Comparison of ENCODE assay signal across 20 mouse cellular contexts in genomic region chr16:97516341-97516740, GRCm38 (mm10). TPM values are rescaled to one million over a fixed set of nuclear protein-coding genes. Genes with fewer than 3 reads are reported as not detected.
"Had no signal": no experiment of that assay in that cellular context is flagged by ENCODE, and none has a peak within 500 bp of the region (broad histone marks: within the 10 kb centered on the region; RNA-seq: fewer than 3 reads in every experiment).

No protein-coding gene starts in this region.

- DNase-seq: kidney, adult 18-20 months; kidney, postnatal 25 days; left cerebral cortex, postnatal 4 days; lung, embryonic 14.5 days; lung, postnatal 10 days; lung, postnatal 4 days; midbrain, embryonic 14.5 days; right cerebral cortex, adult 18-20 months; right cerebral cortex, postnatal 25 days; thymus, adult 18-20 months; thymus, postnatal 14 days had no signal

- H3K4me3 ChIP-seq: kidney, embryonic 15.5 days; limb, embryonic 13.5 days; liver, embryonic 15.5 days; midbrain, embryonic 10.5 days; myocyte; neural tube, embryonic 15.5 days had no signal

- H3K27me3 ChIP-seq: kidney, embryonic 15.5 days; limb, embryonic 13.5 days; liver, embryonic 15.5 days; neural tube, embryonic 15.5 days had no signal

- H3K4me2 ChIP-seq: kidney, embryonic 15.5 days; limb, embryonic 13.5 days; liver, embryonic 15.5 days; lung, embryonic 14.5 days; neural tube, embryonic 15.5 days had no signal

- H3K4me1 ChIP-seq: kidney, embryonic 15.5 days; limb, embryonic 13.5 days; liver, embryonic 15.5 days; midbrain, embryonic 10.5 days; neural tube, embryonic 15.5 days had no signal

- H3K9me3 ChIP-seq: kidney, embryonic 15.5 days; limb, embryonic 13.5 days; liver, embryonic 15.5 days; midbrain, embryonic 10.5 days; neural tube, embryonic 15.5 days had no signal

- H3K27ac ChIP-seq: kidney, embryonic 15.5 days; limb, embryonic 13.5 days; liver, embryonic 15.5 days; midbrain, embryonic 10.5 days; neural tube, embryonic 15.5 days had no signal

- H3K36me3 ChIP-seq: kidney, embryonic 15.5 days; limb, embryonic 13.5 days; liver, embryonic 15.5 days; midbrain, embryonic 10.5 days; neural tube, embryonic 15.5 days had no signal

- H3K9ac ChIP-seq: kidney, embryonic 15.5 days; limb, embryonic 13.5 days; liver, embryonic 15.5 days; lung, embryonic 14.5 days; neural tube, embryonic 15.5 days had no signal

RNA-seq across cellular contexts. Expression of gene Fam3b, which starts 1.7 kb away (rescaled TPM):
- total RNA-seq: layer of hippocampus, postnatal 10 days; left cerebral cortex, postnatal 4 days had no signal
- polyA plus RNA-seq: kidney, embryonic 15.5 days; limb, embryonic 13.5 days; liver, adult 2 months; liver, embryonic 15.5 days; lung, embryonic 14.5 days; midbrain, embryonic 10.5 days; midbrain, embryonic 14.5 days; myocyte; neural tube, embryonic 11.5 days; neural tube, embryonic 15.5 days had no signal

RNA-seq across cellular contexts. Expression of gene Mx1, which starts 53.6 kb away (rescaled TPM):
- polyA plus RNA-seq: midbrain, embryonic 10.5 days; neural tube, embryonic 11.5 days had no signal
